Mouse (Mus musculus) thymus, postnatal 36 days (tissue): ENCODE measurements at regions not wholly inside any gene's neighbourhood (a gene's known extent, or its start where the extent isn't known, plus 50 kb on each side); places are given as distances from the start of the nearest gene placed in this dataset.

Source experiments
- DNase-seq, 2 experiments: peaks; one replicate each; pipeline ENCODE4 v3.0.0; 2022; ENCODE audit warnings: mixed read lengths in 2 of 2

DNA sequence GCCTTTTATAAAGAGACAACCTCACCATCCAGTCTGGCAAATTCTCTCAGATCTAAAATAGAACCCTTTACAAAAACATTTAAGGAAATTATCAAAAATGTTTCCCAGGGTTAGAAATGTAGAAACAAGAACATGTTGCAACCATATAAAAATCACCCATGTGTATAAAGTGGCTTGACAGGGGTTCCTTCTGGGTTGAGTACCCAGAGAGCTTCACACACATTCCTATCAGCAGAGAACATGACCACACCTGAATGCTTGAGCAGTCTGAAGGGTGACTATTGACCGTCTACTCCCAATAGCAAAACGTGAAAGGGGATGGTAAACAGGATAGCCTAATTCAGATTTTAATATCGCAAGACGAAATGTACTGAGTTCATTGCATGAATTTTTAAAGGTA, 57.8 kb upstream of the Zfand5 start:
- no peak for DNase-seq

DNA sequence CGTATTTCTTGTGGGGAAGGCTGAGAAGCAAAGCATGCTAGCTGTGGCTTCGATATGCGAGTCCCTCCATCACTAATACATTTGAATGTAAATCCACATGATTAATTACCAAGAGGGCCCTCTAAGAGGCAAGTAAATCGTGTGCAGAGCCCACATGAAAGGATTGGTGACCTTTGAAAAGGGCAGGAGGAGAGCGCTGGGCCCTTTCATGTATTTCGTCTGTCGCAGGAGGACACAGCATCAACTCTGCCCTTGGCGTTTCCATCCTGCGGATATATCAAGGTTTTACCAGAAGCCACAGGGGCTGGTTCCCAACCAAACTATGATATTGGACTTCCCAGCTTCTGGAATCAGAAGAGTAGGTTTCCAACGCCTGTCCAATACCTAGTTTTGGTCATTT, 78.6 kb upstream of the Zfand5 start:
- no peak for DNase-seq

DNA sequence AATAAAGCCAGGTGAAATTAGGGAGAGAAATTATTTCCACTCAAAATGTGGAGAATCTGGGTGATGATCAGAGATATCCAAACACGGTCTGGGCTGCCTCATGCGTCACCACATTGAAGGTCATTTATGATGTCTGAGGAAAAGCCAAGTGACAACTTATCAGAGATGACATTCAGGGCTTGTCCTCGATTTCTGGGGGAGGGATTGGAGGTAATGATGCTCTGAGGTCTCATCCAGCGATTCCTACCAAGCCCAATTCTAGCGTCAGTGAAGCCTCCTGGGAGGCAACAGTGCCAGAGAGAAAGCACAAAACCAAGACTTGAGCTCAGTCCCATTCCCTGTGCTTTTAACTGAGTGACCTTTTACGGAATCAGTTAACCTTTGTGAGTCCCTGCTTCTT, 79.5 kb upstream of the Zfand5 start:
- DNase-seq = no peak

DNA sequence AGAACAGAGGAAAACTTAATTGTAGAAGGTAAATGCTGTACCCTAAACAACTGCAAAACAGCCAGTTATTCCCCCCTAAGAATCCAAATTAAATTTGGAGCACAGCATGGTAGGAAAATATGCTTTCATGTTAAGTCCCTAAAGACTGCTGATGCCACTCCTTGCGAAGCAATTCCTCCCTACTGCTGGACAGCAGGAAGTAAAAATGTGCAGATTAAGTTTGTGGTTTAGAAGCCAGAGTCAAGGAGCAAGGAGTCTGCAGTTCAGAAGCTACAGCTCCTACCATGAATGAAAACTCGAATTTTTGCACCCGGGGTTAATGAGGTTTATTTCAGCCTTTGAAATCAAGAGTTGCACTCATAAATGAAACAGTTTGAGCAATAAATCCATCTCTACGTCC, 82.9 kb upstream of the Zfand5 start:
- DNase-seq = no peak

DNA sequence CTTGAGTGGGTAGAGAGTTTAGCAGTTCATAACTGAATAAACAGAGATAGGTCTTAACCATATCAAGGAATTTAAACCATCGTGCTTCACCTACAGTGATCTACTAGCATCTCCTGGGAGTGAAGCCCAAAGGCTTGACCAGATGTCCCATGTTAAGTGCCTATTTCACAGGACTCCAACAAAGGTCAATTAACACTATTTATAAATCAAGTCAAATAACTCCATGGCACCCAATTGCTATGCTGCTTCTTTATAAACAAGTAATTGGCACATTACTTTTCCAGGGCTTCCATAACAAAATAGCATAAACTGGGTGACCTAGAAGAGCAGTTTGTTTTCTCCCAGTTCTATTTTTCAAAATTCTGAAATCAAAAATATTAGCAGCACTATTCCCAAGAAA, 85.4 kb upstream of the Zfand5 start:
- DNase-seq = no peak

DNA sequence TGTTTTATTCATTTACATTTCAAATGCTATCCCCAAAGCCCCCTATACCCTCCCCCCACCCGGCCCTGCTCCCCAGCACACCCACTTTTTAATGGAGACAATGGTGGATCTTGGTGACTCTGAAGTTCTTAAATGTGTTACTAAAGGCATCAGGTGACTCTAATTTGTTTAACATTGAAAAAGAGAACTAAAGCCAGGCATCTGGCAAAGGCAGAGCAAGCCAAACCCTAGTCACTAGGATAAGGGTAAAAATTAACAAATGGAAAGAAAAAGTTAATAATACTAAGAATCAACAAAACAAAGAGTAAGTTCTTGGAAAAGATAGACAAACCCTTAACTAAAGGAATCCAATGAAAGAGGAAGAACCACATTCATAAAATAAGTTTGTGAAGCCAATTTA, 86.1 kb upstream of the Zfand5 start:
- DNase-seq = no peak

DNA sequence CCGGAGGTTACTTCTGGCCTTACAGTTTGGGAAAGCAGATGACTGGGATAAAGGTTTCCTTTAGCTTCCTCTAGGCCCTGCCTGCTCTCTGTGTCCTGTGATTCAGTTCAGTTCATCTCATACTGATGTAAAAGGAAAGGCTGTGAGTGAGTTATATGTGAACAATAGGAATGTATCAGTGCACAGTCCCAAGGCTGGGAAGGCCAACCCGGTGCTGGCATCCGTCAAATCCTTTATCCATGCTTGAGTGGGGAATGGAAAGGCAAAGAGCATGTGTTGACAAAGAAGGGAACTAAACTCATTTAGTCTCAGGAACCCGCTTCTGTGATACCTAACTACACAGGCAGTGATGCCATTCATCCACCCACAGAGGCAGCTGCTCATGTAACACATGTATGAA, 89.0 kb upstream of the Zfand5 start:
- no peak for DNase-seq

DNA sequence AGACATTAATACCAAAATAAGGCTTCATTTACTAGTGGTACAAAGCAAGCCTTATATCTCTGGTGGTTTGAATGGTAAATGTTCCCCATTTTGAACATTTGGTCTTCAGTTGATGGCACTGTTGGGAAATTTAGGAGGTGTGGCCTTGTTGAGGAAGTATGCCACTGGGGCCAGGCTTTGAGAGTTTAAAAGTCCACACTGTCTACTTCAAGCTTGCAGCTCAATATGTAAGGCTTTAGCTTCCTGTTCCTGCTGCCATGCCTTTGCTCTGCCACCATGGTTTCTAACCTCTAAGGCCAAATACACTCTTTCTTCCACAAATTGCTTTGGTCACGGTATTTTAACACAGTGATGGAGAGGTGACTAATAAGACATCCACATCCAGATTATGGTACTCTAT, 92.2 kb upstream of the Zfand5 start:
- no peak for DNase-seq

DNA sequence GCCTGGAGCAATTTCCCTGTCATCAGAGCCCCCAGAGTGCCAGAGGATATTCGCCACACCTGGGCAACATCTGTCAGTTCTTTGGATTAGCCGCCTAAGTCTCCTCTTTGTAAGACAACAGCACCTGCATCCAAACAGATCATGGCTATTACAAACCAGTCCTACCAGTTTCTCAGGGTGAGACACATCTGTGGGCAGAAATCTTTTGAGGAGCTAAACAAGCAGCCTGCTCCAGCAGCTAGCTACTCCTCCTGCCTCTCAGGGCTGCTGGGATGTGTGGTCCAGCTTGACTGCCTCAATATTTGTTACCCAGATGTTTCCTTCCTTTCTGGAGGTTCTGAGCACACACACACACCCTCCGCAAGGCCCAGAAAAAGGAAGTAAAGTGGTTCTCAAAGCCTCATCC, 96.6 kb upstream of the Zfand5 start:
- peak; percentile 6 to 7 for DNase-seq

DNA sequence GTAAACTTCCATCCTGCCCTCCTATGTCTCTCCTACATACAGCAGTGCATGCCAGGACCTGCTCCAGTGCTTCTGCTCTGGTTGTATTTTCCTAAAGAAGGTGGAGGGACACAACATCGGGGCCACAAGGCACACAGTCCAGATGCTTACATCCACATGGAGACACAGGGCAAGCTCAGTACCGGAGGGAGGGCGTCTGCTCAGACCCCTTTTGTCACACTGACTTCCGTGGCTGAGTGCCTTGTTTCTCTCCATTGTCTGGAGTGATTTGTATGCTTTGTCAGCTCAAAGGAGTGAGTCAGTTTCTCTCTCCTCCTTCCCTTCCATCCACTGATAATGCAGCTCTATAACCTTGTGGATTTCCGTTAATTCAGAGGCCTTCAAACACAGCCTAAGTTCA, 97.4 kb upstream of the Zfand5 start:
- peak; percentile 7 to 15 for DNase-seq

DNA sequence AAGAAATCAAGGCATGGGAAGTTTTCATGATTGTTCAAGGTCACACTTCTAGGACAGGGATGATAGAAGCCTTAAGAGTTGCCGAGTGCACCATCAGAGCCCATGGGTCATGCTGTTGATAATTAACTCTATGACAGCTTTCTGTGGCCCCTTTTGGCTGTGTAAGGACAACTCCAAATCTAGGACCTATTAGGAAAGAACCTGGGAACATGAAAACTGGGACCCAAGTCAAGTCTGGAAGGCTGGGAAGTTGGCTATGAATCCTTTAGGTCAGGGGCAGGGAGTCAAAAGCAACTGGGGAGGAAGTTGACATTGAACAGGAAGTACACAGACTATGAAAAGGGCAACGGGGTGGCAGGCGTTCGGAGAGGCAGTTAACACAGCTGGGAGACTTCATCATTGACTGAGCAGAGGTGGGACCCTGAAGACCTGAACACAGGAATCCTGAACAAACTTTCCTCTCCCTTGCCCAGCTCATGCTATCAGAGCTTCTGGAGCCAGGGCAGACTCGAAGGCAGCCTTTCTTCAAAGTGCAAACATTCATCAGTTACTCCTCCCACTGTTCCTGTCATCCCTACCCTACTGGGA, 98.1 kb upstream of the Zfand5 start:
- peak; percentile 42 to 55 for DNase-seq

DNA sequence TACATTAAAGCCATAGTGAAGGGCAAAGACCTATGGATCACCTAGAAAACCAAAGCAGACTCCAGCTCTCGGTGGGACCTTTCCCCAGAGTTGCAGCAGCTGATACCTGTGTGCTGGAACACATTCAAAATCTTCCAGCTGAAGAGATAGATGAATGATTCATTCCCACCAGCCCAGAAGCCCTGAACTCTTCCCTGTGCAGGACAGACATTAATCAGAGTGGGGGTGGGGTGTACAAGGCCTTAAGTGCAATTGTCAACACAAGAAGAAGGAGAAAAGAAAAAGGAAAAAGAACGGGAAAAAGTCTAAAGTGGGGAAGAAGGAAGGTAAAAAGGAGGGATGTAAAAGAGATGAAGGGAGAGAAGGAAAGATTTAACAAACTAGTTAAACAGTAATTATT, 100.9 kb upstream of the Zfand5 start:
- no peak for DNase-seq

DNA sequence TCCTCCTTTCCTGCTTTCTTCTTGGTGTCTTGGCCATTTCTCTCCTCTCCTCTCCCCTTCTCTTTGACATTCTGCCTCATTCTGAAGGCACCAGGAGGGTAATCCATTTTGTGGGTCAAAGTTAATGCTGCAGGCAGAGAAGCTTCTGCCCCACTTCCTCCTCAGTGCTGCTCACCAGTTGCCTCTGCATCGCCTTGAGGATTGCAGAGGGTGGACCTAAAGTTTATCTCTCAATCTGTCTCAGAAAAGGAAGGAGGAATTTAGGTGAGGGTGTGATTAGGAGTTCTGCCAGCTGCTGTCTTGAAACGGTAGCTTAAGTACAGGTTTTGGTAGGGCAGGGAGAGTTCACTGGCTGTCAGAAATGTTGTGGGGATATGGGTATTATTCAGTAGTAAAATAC, 101.3 kb upstream of the Zfand5 start:
- DNase-seq = no peak

DNA sequence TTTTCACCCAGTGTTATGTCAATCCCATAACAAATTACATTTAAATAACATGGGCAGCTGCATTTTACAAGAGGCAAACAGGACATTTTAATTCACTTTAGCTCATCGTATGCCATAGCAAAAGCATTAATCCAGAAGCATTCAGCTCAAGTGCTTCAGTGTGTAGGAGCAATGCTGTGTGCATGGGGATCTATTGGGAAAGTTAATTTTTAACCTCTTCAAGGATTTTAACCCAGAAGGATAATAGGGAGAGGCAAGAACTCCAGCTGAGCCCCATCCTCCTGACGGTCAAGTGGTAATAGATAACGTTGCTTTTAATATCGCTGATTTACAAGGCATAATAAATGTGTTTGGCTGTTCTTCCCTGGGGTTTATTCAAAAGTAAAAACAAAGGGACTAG, 105.1 kb upstream of the Zfand5 start:
- no peak for DNase-seq

DNA sequence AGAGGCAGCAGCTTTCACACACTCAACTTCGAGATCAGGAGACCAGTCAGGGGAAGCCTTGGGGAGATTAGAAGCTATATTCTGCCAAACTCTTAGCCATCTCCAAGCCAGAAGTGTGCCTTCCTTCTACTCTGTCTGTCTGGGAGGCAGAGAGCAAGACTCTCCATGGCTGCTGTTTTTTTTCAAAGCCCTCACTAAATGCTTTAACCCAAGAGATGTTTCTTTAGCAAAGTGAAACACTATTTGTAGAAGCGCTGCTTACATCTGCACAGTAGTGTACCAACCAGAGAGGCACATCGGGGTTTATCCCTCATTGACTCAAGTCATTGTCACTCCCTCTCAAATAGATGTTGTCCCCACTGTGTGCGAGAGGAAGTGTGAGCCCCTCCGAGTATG, 105.6 kb upstream of the Zfand5 start:
- DNase-seq = no peak

DNA sequence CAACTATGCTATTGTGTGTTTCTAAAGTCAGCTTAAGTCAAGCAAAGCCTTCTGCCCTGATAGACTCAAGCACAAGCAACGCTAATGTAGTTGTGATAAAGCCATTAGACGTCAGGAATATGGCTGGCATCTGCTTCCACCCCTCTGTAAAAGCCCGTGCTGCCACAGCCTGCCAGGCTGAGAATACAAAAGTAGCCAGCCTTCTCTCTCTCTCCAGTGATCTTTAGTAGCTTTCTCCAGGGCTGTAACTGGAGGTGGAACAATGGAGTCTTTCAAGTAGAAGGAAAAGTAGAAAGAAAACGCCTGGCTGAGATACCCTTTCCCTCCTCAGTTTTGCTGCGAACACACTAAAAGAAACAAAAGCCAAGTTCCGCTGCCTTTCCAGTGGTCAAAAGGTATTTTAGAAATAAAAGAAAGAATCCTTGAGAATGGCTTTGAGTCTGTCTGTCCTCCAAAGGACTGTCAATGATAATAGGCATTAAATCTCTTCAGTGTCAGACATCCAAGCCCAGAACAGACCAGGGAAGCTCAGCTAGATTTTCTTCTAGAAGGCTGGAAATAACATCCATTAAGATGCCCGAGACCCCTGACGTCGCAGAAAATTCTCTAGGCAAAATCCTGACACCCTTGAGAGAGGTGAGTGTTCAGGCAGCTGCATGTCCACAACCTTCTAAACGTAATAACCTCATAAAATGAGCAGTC, 106.2 kb upstream of the Zfand5 start:
- DNase-seq = no peak

DNA sequence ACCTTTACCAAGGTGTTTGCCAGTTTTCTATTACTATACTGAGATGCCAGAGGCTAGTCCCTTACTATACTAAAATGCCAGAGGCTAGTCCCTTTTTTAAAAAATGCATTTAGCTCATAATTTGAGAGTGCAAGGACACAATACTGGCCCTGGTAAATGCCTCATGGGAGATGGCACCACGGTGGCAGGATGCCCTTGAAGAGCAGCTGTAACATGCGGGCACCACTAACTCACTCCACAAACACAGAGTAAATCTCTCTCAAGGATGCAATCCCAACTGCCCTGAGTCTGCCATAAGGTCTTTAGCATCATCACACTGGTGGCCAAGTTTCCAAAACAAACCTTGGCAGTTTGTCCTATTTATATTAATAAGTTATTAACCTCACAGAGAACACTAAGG, 108.1 kb upstream of the Zfand5 start:
- no peak for DNase-seq

DNA sequence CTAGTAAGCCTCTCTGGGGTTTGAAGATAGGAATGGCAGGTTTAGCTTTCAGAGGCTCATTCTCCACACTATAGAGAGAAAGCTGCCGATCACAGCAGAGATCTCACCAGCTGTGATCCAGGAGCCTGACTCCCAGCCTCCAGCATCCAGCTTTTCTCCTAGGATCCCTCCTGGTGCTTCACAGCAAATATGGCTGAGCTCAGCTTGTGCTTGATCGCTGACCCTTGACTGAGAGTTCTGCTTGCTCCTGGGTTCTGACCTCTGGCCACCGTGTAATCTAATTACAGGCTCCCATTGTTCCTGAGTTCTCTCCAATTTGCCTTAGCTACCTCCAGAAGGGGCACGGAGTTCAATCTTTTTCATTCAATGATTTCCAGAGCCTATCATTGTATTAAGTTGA, 111.1 kb upstream of the Zfand5 start:
- no peak for DNase-seq

DNA sequence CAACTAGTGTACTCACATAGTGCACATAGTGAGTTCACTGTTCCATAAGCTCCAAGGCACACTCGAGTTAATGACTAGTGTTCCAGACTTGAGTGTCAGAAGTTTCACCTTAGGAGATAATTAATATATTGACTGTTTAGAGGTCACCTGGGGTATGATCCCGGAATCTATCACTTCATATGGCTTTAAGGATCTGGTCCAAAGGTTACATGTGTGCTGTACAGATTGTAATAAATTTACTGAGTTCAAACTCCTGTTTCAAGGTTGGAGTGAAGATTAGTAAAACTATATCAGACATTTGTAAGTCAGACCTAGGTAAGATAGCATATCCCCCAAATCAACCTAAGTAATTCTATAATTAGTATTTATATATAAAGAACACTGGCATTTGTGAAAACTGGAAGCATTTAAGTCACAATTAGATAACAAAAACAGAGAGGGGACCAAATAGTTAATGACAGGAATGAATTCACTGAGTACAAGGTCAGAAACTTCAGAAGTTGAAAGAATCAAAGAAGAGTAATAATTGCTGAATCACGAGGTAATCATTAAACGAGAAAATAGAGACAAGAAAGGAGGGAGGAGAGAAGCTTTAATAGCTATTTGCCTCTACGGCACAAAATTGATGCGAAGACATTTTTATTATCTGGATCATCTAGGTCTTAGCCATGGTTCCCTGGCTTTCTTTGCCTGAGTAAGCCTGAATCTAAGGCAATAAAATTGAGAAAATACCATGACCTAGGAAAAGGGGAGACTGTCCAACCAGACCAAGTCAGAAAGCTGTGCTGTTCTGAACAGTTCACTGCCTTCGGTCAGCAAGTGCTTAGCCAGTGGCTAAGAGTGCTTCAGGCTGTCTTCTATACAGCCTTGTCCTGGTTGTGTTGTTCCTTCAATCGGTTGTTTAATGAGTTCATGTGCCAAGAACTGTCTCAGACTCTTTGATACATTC, 112.6 kb upstream of the Zfand5 start:
- DNase-seq = no peak

DNA sequence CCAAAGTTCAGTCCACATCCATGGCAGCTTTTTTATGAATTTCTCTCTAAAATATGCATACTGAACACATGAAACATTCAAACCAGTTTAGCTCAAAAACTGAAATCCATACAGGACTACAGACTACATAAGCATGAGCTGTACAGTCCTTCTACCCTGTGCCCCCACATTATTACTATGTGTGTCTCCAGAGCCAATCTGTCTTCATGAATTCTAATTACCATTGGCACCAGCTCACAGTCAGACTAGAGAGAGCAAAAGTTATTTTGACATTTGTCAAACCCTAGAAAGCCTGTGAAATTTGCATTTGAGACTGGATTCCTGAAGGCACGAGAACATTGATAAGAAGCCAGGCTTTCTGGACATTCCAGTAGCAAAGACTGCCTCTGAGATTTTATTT, 117.9 kb upstream of the Zfand5 start:
- DNase-seq = no peak

DNA sequence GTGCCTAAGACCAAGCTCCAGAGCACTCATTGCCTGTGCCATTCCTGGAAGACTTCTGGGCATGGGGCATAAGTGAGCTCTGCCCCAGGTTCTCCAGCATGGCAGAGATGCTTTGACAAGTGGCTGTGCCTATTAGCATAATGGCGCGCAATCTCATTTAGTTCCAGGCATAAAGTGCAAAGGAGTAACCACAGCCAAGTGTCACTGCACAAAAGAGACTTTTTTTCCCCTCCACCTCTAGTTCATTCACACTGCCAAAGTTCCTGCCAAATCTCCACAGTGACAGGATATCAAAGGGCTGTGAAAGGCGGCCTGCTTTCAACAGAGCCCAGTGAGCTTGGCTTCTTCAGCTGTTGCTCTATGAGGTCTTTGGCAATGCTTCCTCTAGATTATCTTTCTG, 120.1 kb upstream of the Zfand5 start:
- DNase-seq = no peak

DNA sequence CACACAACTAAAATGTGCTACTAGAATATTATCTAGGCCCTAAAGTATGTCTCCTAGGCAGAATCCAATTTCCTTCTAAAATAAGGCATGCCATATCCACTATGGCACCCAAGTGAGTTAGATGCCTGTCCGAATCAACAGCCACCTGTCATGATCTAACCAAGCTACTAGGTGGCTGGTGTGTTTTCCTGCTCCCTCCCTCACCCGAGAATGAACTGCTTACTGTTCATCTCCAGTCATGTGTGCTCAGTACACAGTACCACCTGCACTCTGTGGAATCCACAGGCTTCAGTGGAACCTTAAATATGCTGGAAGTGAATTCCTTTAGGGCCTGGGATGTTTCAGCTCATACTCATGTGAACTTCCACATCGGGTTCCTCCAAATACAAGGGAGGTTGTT, 121.2 kb upstream of the Zfand5 start:
- no peak for DNase-seq

DNA sequence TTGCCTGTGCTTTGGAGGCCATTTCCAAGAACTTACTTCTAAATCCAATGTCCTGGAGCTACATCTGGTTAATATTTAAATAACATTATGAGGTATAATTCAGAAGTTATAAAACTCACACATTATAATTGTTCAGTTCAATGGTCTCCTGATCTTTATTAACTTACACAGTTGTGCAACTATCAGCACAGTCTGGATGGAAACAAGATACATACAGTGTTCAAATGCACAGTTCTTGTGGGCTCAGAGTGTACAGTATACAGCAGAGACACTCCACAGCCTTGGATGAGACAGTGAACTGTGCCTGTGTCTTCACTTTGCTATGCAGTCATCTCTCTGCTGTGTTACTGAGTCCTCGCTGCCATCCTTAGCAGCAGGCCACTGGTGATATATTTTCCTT, 121.8 kb upstream of the Zfand5 start:
- no peak for DNase-seq

DNA sequence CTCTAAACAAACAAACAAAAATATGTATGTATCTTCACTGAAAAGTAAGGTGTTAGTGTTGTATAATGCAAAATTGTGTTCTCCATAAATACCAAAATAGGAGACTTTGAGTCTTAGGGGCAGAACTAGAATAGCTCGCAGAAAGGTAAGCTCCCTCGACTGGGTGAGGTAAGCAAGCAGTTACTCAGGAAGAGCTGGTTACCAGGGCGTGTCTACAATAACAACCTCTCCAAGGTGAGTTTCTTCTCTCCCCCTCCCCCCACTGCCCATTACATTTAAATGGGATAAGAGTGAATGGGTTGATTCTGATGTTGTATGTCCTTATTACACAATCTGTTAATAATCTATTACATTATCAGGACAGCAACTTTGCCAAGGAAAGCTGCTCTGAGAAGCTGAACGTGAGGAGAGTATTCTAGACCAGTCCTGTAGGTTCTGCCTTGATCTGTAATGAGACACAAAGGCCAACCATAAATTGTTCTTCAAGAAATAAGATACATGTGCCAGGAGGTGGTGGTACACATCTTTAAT, 125.2 kb upstream of the Zfand5 start:
- no peak for DNase-seq
